Mouse (Mus musculus) G1E (cell line): Measurements from ENCODE around the gene Rab7b.

Source experiments
- CTCF ChIP-seq: IDR thresholded peaks from 2 replicates; pipeline ENCODE4 v1.5.1; 2012; ENCODE audit warnings: low read depth, low read length, inconsistent platforms, mixed read lengths
- GATA1 ChIP-seq: IDR thresholded peaks from 2 replicates; pipeline ENCODE4 v1.6.1; 2012; ENCODE audit warnings: borderline replicate concordance, low read length, inconsistent platforms, mixed read lengths
- POLR2AphosphoS5 ChIP-seq: IDR thresholded peaks from 2 replicates; pipeline ENCODE4 v1.6.1; 2012; ENCODE audit warnings: low read depth, low read length, inconsistent platforms; ENCODE audit not compliant: insufficient replicate concordance

GRCm38 (mm10) chr1:131702094-131702766 is 13.7 kb downstream of the Rab7b start:
- TF ChIP-seq CTCF (no peak), POLR2AphosphoS5 (no peak), GATA1 (no peak)
